ENCODE assay signal across 21 mouse cellular contexts in the genomic region with DNA sequence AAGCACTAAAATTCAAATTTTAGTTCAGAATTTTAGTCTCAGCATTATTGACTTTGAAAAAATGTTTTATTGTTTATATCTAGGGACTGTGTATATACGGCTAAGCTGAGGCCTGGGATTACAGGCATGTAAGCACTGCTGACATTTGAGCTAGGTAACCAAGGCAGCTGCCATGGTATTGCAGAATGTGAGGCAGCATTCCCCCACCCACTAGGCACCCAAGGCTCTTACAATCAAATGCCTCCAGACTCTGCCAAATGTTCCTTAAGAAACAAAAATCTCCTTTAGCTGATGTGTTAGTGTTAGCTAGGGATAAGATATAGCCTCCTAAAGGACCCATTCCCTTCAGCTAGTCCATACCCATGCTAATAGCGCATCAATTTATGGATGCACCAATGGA.
"Had no signal": no experiment of that assay in that cellular context is flagged by ENCODE, and none has a peak within 500 bp of the region (broad histone marks: within the 10 kb centered on the region; RNA-seq: fewer than 3 reads in every experiment).

No protein-coding gene starts in this region.

- H3K27ac ChIP-seq: liver, embryonic 12.5 days; liver, embryonic 14.5 days; lung, embryonic 15.5 days; macrophage; midbrain, embryonic 13.5 days; neural tube, embryonic 12.5 days had no signal

- H3K4me2 ChIP-seq: liver, embryonic 12.5 days; lung, embryonic 15.5 days; midbrain, embryonic 11.5 days; midbrain, embryonic 13.5 days; neural tube, embryonic 12.5 days had no signal

- H3K27me3 ChIP-seq: liver, embryonic 12.5 days; lung, embryonic 15.5 days; megakaryocyte, embryonic 14.5 days; midbrain, embryonic 13.5 days; neural tube, embryonic 12.5 days had no signal

- H3K4me3 ChIP-seq: liver, embryonic 12.5 days; lung, embryonic 15.5 days; megakaryocyte, embryonic 14.5 days; midbrain, embryonic 13.5 days; myocyte; neural tube, embryonic 12.5 days had no signal

- H3K9ac ChIP-seq: liver, embryonic 12.5 days; liver, embryonic 14.5 days; lung, embryonic 15.5 days; midbrain, embryonic 13.5 days; neural tube, embryonic 12.5 days had no signal

- DNase-seq: lung, adult 2 months; lung, postnatal 14 days; lung, postnatal 36 days; retina, postnatal 1 day; right cerebral cortex, postnatal 25 days; right cerebral cortex, postnatal 4 days; spleen, adult 18-20 months; thymus, adult 2 months; thymus, postnatal 25 days; thymus, postnatal 4 days had no signal

- H3K9me3 ChIP-seq: liver, embryonic 12.5 days; lung, embryonic 15.5 days; megakaryocyte, embryonic 14.5 days; midbrain, embryonic 13.5 days; neural tube, embryonic 12.5 days had no signal

- ATAC-seq: liver, embryonic 12.5 days; lung, postnatal 0 days; midbrain, embryonic 13.5 days; midbrain, embryonic 16.5 days had no signal
